Mouse (Mus musculus): ENCODE results near the gene Plcb3. TPM values are rescaled to one million over a fixed set of nuclear protein-coding genes. Genes with fewer than 3 reads are reported as not detected.

Gene Plcb3
- polyA plus RNA-seq, 1 experiment from 2014 or later: 25.0 TPM

- 26% methylated on average over 29 of the region's 29 CpGs for WGBS
- H3K4me2 ChIP-seq (ENCODE audit: low read depth): peak overlapping the region; percentile 100
- peak overlapping the region; percentile 52 for H3K9ac ChIP-seq (ENCODE audit: low read length)
- H3K36me3 ChIP-seq (ENCODE audit: control insufficient read depth, insufficient read depth, low read length): peaks cover 2% of the 10 kb centered on the region; the same call in 1 of the 2 replicates
- H3K27ac ChIP-seq (ENCODE audit: low read depth, low read length): peak overlapping the region; percentile 78; the same call in 1 of the 2 replicates
- peak overlapping the region; percentile 49 for H3K4me3 ChIP-seq (ENCODE audit: low read depth, low read length)
- H3K4me1 ChIP-seq (ENCODE audit: control insufficient read depth, insufficient read depth, low read length): peaks cover 15% of the 10 kb centered on the region
- peak; percentile 15; the same call in 1 of the 2 replicates for ATAC-seq (ENCODE audit: insufficient read depth, low FRiP score, low TSS enrichment)
- H3K27me3 ChIP-seq (ENCODE audit: control insufficient read depth, insufficient read depth, low read length): peaks cover 8% of the 10 kb centered on the region
- no peak for DNase-seq (ENCODE audit: low spot score)
- H3K9me3 ChIP-seq (ENCODE audit: control insufficient read depth, low read length): no peaks in the 10 kb centered on the region
These were observed 35.6 kb downstream of the Plcb3 start for GRCm38 (mm10) chr19:6940396-6941351.

DNA sequence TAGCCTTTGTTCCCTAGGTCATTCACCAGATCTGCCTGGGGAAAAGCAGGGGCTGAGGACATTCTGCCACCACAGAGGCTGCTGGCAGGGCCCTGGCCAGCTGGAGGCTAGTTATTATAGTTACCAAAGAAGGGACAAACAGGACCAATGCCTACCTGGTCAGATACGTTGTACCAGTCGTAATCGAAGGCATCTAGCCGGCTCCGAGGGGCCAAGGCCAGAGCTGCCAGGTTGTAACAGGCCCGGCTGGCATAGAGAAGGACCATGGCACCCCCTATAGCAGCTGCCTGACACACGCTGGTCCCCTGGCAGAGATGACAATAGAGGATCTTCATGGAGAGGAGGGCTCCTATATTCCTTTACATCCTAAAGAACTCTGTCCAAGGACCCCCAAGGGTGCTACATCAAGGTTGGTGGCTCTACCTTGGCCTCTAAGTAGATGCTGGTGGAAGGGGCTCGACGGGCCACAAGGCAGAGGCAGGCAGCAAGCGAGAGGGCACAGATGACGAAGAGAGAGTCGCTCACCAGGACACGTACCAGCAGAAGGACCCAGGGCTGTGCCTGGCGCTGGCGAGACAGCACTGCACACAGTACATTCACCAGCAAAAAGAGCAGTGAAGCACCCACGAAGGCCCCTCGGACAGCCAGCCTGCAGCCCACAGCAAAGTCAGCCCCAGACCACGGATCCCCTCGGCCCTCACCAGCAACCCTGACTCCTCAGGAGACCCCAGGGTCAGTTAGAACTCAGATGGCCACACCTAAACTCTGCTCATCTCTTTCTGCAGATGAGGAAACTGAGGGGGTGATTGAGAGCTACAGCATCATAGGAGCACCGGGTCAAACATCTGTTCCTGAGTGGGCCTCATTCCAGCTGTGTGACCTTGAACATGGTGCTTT lies 36.9 kb downstream of the Plcb3 start:
- H3K36me3 ChIP-seq (ENCODE audit: control insufficient read depth, insufficient read depth, low read length): peaks cover 2% of the 10 kb centered on the region; the same call in 1 of the 2 replicates
- H3K27ac ChIP-seq (ENCODE audit: low read depth, low read length): no peak overlapping the region
- DNase-seq (ENCODE audit: low spot score) (no peak), ATAC-seq (ENCODE audit: insufficient read depth, low FRiP score, low TSS enrichment) (no peak)
- H3K4me1 ChIP-seq (ENCODE audit: control insufficient read depth, insufficient read depth, low read length): peaks cover 15% of the 10 kb centered on the region
- 0 out of 2 replicates have a peak overlapping the region, but pooled peaks have one; percentile 9 for H3K4me2 ChIP-seq (ENCODE audit: low read depth)
- 93% methylated on average over 20 of the region's 20 CpGs for WGBS
- no peaks in the 10 kb centered on the region for H3K9me3 ChIP-seq (ENCODE audit: control insufficient read depth, low read length)
- peaks cover 21% of the 10 kb centered on the region for H3K27me3 ChIP-seq (ENCODE audit: control insufficient read depth, insufficient read depth, low read length)
- H3K4me3 ChIP-seq (ENCODE audit: low read depth, low read length): no peak overlapping the region
- H3K9ac ChIP-seq (ENCODE audit: low read length): no peak overlapping the region

DNA sequence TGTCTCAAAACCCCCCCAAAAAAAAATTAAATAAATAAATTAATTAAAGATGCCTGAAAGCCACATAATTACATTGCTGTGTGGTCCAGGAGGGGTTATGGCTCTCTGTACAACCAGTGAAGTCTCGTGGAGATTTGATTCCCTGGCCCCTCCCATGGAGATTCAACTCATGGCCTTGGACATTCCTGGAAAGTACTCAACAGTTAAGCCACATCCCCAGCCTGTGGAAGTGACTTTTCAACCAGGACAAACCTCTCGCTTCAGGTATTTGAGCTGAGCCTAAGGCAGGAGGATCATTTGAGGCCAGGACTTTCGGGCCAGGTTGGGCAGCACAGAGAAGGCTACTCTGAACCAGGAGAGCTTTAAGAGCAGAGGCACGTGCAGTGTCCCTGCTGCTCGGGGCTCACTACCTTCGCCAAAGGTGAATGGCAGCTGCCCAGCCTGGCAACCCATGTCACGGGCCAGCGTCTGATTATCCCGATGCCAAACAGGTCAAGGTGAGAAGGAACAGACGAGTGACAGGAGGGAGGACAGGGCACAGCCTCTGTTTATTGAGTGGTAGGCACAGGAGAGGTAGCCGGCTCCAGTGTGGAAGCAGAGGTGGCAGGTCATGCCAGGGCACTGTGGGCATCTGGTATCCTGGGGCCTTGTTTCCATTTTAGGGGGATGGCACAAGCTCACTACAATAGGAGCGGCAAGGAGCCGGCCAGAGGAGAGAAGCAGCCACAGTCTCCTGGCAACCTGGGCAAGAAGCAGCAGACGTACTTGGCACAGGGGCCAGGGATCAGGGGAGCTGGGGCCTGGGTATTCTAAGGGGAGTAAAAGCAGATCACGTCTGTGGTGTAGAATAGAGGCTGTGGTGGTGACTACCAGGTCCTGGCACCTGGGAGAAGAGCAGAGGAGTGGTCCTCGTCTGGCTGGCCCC lies 38.5 kb downstream of the Plcb3 start:
- no peak overlapping the region for H3K9ac ChIP-seq (ENCODE audit: low read length)
- DNase-seq (ENCODE audit: low spot score) (no peak), ATAC-seq (ENCODE audit: insufficient read depth, low FRiP score, low TSS enrichment) (no peak)
- no peak overlapping the region for H3K4me2 ChIP-seq (ENCODE audit: low read depth)
- H3K4me1 ChIP-seq (ENCODE audit: control insufficient read depth, insufficient read depth, low read length): peaks cover 19% of the 10 kb centered on the region
- no peak overlapping the region for H3K27ac ChIP-seq (ENCODE audit: low read depth, low read length)
- no peak overlapping the region for H3K4me3 ChIP-seq (ENCODE audit: low read depth, low read length)
- 81% methylated on average over 16 of the region's 16 CpGs for WGBS
- H3K9me3 ChIP-seq (ENCODE audit: control insufficient read depth, low read length): no peaks in the 10 kb centered on the region
- H3K36me3 ChIP-seq (ENCODE audit: control insufficient read depth, insufficient read depth, low read length): peaks cover 2% of the 10 kb centered on the region; the same call in 1 of the 2 replicates
- peaks cover 36% of the 10 kb centered on the region for H3K27me3 ChIP-seq (ENCODE audit: control insufficient read depth, insufficient read depth, low read length)

DNA sequence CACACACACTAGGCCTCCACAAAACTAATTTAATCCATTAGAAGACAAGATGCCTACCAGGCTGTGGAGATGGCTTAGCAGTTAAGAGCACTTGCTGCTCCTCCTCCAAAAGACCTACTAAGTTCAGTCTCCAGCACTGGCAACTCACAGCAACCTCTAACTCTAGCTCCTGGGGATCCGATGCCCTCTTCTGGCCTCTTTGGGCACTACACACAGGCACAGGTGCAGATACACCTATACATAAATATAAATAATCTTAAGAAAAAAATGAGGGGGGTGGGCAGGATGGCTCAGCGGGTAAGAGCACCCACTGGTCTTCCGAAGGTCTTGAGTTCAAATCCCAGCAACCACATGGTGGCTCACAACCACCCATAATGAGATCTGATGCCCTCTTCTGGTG lies 40.0 kb downstream of the Plcb3 start:
- Histone ChIP-seq H3K4me2 (ENCODE audit: low read depth) (no peak overlapping the region), H3K36me3 (ENCODE audit: control insufficient read depth, insufficient read depth, low read length) (peaks cover 2% of the 10 kb centered on the region; the same call in 1 of the 2 replicates), H3K4me1 (ENCODE audit: control insufficient read depth, insufficient read depth, low read length) (peaks cover 15% of the 10 kb centered on the region), H3K9ac (ENCODE audit: low read length) (no peak overlapping the region), H3K27ac (ENCODE audit: low read depth, low read length) (no peak overlapping the region), H3K27me3 (ENCODE audit: control insufficient read depth, insufficient read depth, low read length) (peaks cover 50% of the 10 kb centered on the region), H3K4me3 (ENCODE audit: low read depth, low read length) (no peak overlapping the region), H3K9me3 (ENCODE audit: control insufficient read depth, low read length) (no peaks in the 10 kb centered on the region)
- 29% methylated on average over 3 of the region's 3 CpGs for WGBS
- DNase-seq (ENCODE audit: low spot score): no peak
- no peak for ATAC-seq (ENCODE audit: insufficient read depth, low FRiP score, low TSS enrichment)

DNA sequence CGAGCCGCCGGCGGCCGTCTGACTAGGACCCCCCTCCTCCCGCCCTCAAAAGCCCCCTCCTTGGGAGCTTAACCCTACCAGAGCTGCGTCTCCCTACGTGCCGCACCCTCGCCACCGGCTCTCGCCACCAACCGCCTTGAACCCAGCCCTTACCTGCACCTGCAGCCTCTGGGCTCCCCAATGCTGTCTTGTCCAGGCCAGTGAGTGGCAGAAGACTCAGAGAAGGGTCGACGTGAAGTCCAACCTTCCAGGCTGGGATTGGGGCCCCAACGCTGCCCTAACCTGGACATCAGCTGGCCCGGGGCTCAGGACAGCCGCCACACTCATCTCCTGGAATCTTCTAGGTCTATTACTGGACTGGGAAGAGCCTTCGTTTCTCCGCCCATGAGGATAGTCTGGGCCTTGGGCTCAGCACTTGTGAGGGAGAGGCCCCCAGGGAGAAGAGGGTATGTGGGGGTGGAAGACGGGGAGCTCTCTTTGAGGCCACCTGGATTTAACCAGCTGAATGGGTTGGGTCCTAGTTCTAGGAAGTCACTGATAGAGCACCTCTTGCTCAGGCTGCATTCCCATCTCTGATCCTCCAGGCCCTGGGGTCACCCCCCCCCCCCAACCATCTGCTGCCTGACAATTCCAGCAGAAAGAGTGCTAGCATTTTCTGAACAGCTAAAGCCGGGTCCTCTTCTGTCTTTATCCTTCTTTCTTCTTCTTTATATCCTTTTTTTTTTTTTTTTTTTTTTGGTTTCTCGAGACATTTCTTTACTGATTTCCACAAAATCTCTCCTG lies 41.9 kb downstream of the Plcb3 start, which contains the start of gene Kcnk4:
Gene Kcnk4 (minus strand): TSS at position 321 of the 783 bp plus-strand sequence.
- Histone ChIP-seq H3K9ac (ENCODE audit: low read length) (peak within 1 kb of the TSS; percentile 18), H3K9me3 (ENCODE audit: control insufficient read depth, low read length) (no peaks in the 10 kb centered on the region), H3K36me3 (ENCODE audit: control insufficient read depth, insufficient read depth, low read length) (peaks cover 2% of the 10 kb centered on the region; the same call in 1 of the 2 replicates), H3K4me3 (ENCODE audit: low read depth, low read length) (peak within 1 kb of the TSS; percentile 25), H3K27me3 (ENCODE audit: control insufficient read depth, insufficient read depth, low read length) (peaks cover 60% of the 10 kb centered on the region), H3K27ac (ENCODE audit: low read depth, low read length) (no peak within 1 kb of the TSS), H3K4me2 (ENCODE audit: low read depth) (peak within 1 kb of the TSS; percentile 46), H3K4me1 (ENCODE audit: control insufficient read depth, insufficient read depth, low read length) (peaks cover 10% of the 10 kb centered on the region)
- ATAC-seq (ENCODE audit: insufficient read depth, low FRiP score, low TSS enrichment) (no peak), DNase-seq (ENCODE audit: low spot score) (no peak)
- WGBS: 8% methylated on average over 22 of the region's 23 CpGs

GRCm38 (mm10) chr19:6933436-6934194 lies 42.7 kb downstream of the Plcb3 start:
- Histone ChIP-seq H3K4me3 (ENCODE audit: low read depth, low read length) (peak overlapping the region; percentile 25), H3K9me3 (ENCODE audit: control insufficient read depth, low read length) (no peaks in the 10 kb centered on the region), H3K4me2 (ENCODE audit: low read depth) (peak overlapping the region; percentile 46), H3K27me3 (ENCODE audit: control insufficient read depth, insufficient read depth, low read length) (peaks cover 60% of the 10 kb centered on the region), H3K9ac (ENCODE audit: low read length) (peak overlapping the region; percentile 18), H3K27ac (ENCODE audit: low read depth, low read length) (no peak overlapping the region), H3K36me3 (ENCODE audit: control insufficient read depth, insufficient read depth, low read length) (peaks cover 2% of the 10 kb centered on the region; the same call in 1 of the 2 replicates), H3K4me1 (ENCODE audit: control insufficient read depth, insufficient read depth, low read length) (peaks cover 10% of the 10 kb centered on the region)
- ATAC-seq (ENCODE audit: insufficient read depth, low FRiP score, low TSS enrichment): 0 out of 2 replicates have a peak, but pooled peaks have one; percentile 31
- DNase-seq (ENCODE audit: low spot score): peak; percentile 30
- 5% methylated on average over 58 of the region's 58 CpGs for WGBS

DNA sequence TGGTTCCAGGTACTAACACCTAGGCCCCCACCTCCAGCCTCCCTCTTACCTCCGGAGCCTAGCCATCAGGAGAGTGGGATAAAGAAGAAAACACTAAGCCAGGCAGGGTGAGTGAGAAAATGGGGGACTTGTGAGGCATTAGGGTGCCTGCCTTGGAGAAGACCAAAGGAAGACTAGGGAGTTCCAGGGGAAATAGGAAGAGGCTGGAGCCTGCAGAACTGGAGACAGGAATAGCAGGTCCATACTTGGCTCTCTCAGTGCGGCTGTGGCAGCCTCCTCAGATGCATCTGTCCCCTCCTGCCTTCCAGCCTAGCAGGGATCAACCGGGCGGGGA lies 43.2 kb downstream of the Plcb3 start:
- Histone ChIP-seq H3K4me2 (ENCODE audit: low read depth) (no peak overlapping the region; the same call in 1 of the 2 replicates), H3K27ac (ENCODE audit: low read depth, low read length) (no peak overlapping the region), H3K4me3 (ENCODE audit: low read depth, low read length) (no peak overlapping the region), H3K36me3 (ENCODE audit: control insufficient read depth, insufficient read depth, low read length) (no peaks in the 10 kb centered on the region; the same call in 1 of the 2 replicates), H3K27me3 (ENCODE audit: control insufficient read depth, insufficient read depth, low read length) (peaks cover 64% of the 10 kb centered on the region), H3K4me1 (ENCODE audit: control insufficient read depth, insufficient read depth, low read length) (peaks cover 10% of the 10 kb centered on the region), H3K9ac (ENCODE audit: low read length) (no peak overlapping the region; the same call in 1 of the 2 replicates), H3K9me3 (ENCODE audit: control insufficient read depth, low read length) (no peaks in the 10 kb centered on the region)
- 32% methylated on average over 4 of the region's 4 CpGs for WGBS
- ATAC-seq (ENCODE audit: insufficient read depth, low FRiP score, low TSS enrichment) (no peak), DNase-seq (ENCODE audit: low spot score) (no peak)

Data from neural tube, embryonic 11.5 days (tissue).